Mouse (Mus musculus) myocyte (in vitro differentiated cells): ENCODE data around the gene Itgax. TPM values are rescaled to one million over a fixed set of nuclear protein-coding genes. Genes with fewer than 3 reads are reported as not detected.

ENCODE experiments used
- H3K27me3 ChIP-seq: one replicate; pipeline ENCODE4 v1.6.1; 2011; ENCODE audit not compliant: control insufficient read depth, insufficient read depth, insufficient read length
- H3K36me3 ChIP-seq: one replicate; pipeline ENCODE4 v1.6.1; 2011; ENCODE audit not compliant: control insufficient read depth, insufficient read depth
- H3K4me2 ChIP-seq: one replicate; pipeline ENCODE4 v1.6.1; 2011; ENCODE audit warnings: low read depth, control low read depth
- H3K4me3 ChIP-seq: one replicate; pipeline ENCODE4 v1.5.1; 2011; ENCODE audit warnings: mild to moderate bottlenecking, control low read depth, moderate library complexity
- H3K79me2 ChIP-seq: one replicate; pipeline ENCODE4 v1.6.1; 2011; ENCODE audit not compliant: control insufficient read depth, insufficient read depth
- H3ac ChIP-seq: one replicate; pipeline ENCODE4 v1.6.1; 2011; ENCODE audit not compliant: control insufficient read depth, insufficient read length
- CEBPB ChIP-seq: IDR thresholded peaks from 2 replicates; pipeline ENCODE4 v1.6.1; 2011; ENCODE audit warnings: mild to moderate bottlenecking, moderate library complexity; ENCODE audit not compliant: poor library complexity, insufficient read depth, severe bottlenecking
- E2F4 ChIP-seq: IDR thresholded peaks from one replicate; pipeline ENCODE4 v1.6.1; 2011; ENCODE audit warnings: mild to moderate bottlenecking, control low read depth, moderate library complexity; ENCODE audit not compliant: insufficient read depth
- MAX ChIP-seq: IDR thresholded peaks from one replicate; pipeline ENCODE4 v1.6.1; 2011; ENCODE audit warnings: low read depth, mild to moderate bottlenecking, control low read depth
- MYOD1 ChIP-seq, 3 experiments: IDR thresholded peaks; one replicate each; pipeline ENCODE4 v1.6.1; 2011; ENCODE audit warnings: control low read depth in 2 of 3, low read depth in 2 of 3, mild to moderate bottlenecking in 2 of 3, moderate library complexity in 1 of 3; ENCODE audit not compliant: insufficient read length in 2 of 3, control insufficient read depth in 1 of 3
- MYOG ChIP-seq, 3 experiments: IDR thresholded peaks; one replicate each; pipeline ENCODE4 v1.6.1; 2011; ENCODE audit warnings: control low read depth in 2 of 3, low read depth in 2 of 3, mild to moderate bottlenecking in 2 of 3; ENCODE audit not compliant: insufficient read length in 2 of 3, control insufficient read depth in 1 of 3, insufficient read depth in 1 of 3
- POLR2A ChIP-seq: IDR thresholded peaks from one replicate; pipeline ENCODE4 v1.6.1; 2011; ENCODE audit warnings: low read depth, mild to moderate bottlenecking, control low read depth, moderate library complexity; ENCODE audit not compliant: insufficient read length
- POLR2AphosphoS2 ChIP-seq: IDR thresholded peaks from one replicate; pipeline ENCODE4 v1.6.1; 2011; ENCODE audit warnings: low read depth, control low read depth; ENCODE audit not compliant: insufficient read length
- REST ChIP-seq: IDR thresholded peaks from one replicate; pipeline ENCODE4 v1.6.1; 2011; ENCODE audit warnings: mild to moderate bottlenecking, control low read depth, moderate library complexity; ENCODE audit not compliant: insufficient read depth, insufficient read length
- SRF ChIP-seq: IDR thresholded peaks from one replicate; pipeline ENCODE4 v1.6.1; 2011; ENCODE audit warnings: low read depth; ENCODE audit not compliant: control insufficient read depth, insufficient read length
- TCF12 ChIP-seq: IDR thresholded peaks from one replicate; pipeline ENCODE4 v1.6.1; 2011; ENCODE audit warnings: mild to moderate bottlenecking, control low read depth; ENCODE audit not compliant: poor library complexity, insufficient read depth, severe bottlenecking
- TCF3 ChIP-seq: IDR thresholded peaks from one replicate; pipeline ENCODE4 v1.6.1; 2011; ENCODE audit warnings: low read depth, control low read depth; ENCODE audit not compliant: insufficient read length
- USF1 ChIP-seq: IDR thresholded peaks from one replicate; pipeline ENCODE4 v1.6.1; 2011; ENCODE audit warnings: low read depth, mild to moderate bottlenecking, control low read depth, moderate library complexity
- polyA plus RNA-seq: library from polyadenylated mRNA; unstranded; fragments of >200 nt; fragmentation: generic; extraction: Trizol; gene quantifications from one replicate; pipeline ENCODE4 v1.2.1, GENCODE M21; 2012; ENCODE audit warnings: missing spikeins

Itgax gene
- polyA plus RNA-seq, 1 experiment, result not detected

GRCm38 (mm10) chr7:128100742-128101357 lies 28.5 kb upstream of the Itgax start:
- Histone ChIP-seq H3K79me2 (no peaks in the 10 kb centered on the region), H3K27me3 (peaks cover 18% of the 10 kb centered on the region), H3K4me2 (no peak overlapping the region), H3K36me3 (no peaks in the 10 kb centered on the region), H3K4me3 (no peak overlapping the region), H3ac (no peak overlapping the region)
- TF ChIP-seq REST (no peak), E2F4 (no peak), TCF3 (no peak), MYOD1 (IDR thresholded peaks at IDR 0.05; ENCODE audit: control insufficient read depth in 1 of 3, insufficient read length in 2 of 3, low read depth in 2 of 3) (no peak), POLR2A (no peak)

DNA sequence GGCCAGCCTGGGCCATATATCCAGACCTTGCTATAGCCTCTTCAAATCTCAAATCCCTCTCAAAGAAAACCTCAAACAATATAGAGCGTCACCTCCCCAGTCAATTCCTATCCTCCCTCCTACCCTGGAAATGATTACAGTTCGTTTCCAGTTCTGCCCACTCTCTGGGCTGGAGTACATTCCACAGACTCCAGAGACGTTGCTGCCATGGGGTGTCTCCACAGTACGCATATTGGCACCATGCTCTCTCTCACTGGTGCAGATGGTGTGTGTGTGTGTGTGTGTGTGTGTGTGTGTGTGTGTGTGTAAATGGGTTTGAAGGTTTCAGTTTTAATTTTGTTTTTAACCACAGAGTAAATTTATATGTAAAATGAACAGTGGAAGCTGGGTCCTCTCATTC lies 24.1 kb upstream of the Itgax start:
- H3ac ChIP-seq, result no peak overlapping the region
- H3K27me3 ChIP-seq, result peaks cover 40% of the 10 kb centered on the region
- peak in 1 of 3 experiments; percentile 4 for TF ChIP-seq MYOG (IDR thresholded peaks at IDR 0.05; ENCODE audit: control insufficient read depth in 1 of 3, insufficient read depth in 1 of 3, insufficient read length in 2 of 3, low read depth in 2 of 3)
- TF ChIP-seq MAX, result no peak
- TF ChIP-seq POLR2AphosphoS2, result no peak
- no peak for TF ChIP-seq CEBPB
- TF ChIP-seq MYOD1 (IDR thresholded peaks at IDR 0.05; ENCODE audit: control insufficient read depth in 1 of 3, insufficient read length in 2 of 3, low read depth in 2 of 3), result peak in 1 of 3 experiments; percentile 3
- no peak for TF ChIP-seq E2F4
- H3K36me3 ChIP-seq, result no peaks in the 10 kb centered on the region
- H3K79me2 ChIP-seq, result no peaks in the 10 kb centered on the region
- H3K4me2 ChIP-seq, result no peak overlapping the region
- H3K4me3 ChIP-seq, result no peak overlapping the region

- H3K4me3 ChIP-seq, result no peak overlapping the region
- H3K79me2 ChIP-seq, result no peaks in the 10 kb centered on the region
- H3ac ChIP-seq, result no peak overlapping the region
- TF ChIP-seq USF1, result no peak
- TF ChIP-seq CEBPB, result no peak
- no peak for TF ChIP-seq REST
- no peak for TF ChIP-seq POLR2AphosphoS2
- TF ChIP-seq MYOG (IDR thresholded peaks at IDR 0.05; ENCODE audit: control insufficient read depth in 1 of 3, insufficient read depth in 1 of 3, insufficient read length in 2 of 3, low read depth in 2 of 3), result no peak
- no peak for TF ChIP-seq MAX
- no peak for TF ChIP-seq TCF12
- no peak for TF ChIP-seq SRF
- TF ChIP-seq POLR2A, result no peak
- TF ChIP-seq TCF3, result no peak
- no peak for TF ChIP-seq E2F4
- no peak for TF ChIP-seq MYOD1 (IDR thresholded peaks at IDR 0.05; ENCODE audit: control insufficient read depth in 1 of 3, insufficient read length in 2 of 3, low read depth in 2 of 3)
- no peak overlapping the region for H3K4me2 ChIP-seq
- H3K36me3 ChIP-seq, result no peaks in the 10 kb centered on the region
- peaks cover 58% of the 10 kb centered on the region for H3K27me3 ChIP-seq
Measured at GRCm38 (mm10) chr7:128107462-128107861, 21.9 kb upstream of the Itgax start.

DNA sequence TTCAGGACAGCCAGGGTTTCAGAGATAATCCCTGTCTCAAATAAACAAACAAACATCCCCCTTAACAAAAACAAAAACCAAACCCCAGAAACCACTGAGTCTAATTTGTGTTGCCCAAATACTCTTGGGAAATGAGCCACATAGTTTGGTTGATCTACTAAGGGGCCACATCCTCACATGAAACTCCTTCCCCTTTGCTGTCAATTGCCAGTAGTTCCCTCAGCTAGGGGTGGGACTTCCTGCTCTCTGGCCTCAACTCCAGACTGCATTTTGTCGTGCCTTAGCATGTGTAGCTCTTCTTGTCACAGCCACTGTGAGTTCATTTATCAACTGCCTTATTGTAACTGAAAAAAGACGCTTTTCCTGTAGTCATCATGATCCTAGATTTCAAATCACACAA lies 19.0 kb upstream of the Itgax start:
- no peak overlapping the region for H3ac ChIP-seq
- H3K79me2 ChIP-seq, result no peaks in the 10 kb centered on the region
- H3K4me3 ChIP-seq, result no peak overlapping the region
- TF ChIP-seq MYOD1 (IDR thresholded peaks at IDR 0.05; ENCODE audit: control insufficient read depth in 1 of 3, insufficient read length in 2 of 3, low read depth in 2 of 3), result no peak
- no peak for TF ChIP-seq TCF12
- no peak for TF ChIP-seq SRF
- TF ChIP-seq MYOG (IDR thresholded peaks at IDR 0.05; ENCODE audit: control insufficient read depth in 1 of 3, insufficient read depth in 1 of 3, insufficient read length in 2 of 3, low read depth in 2 of 3), result no peak
- no peak for TF ChIP-seq POLR2AphosphoS2
- no peak for TF ChIP-seq E2F4
- TF ChIP-seq POLR2A, result no peak
- TF ChIP-seq TCF3, result no peak
- TF ChIP-seq REST, result no peak
- TF ChIP-seq CEBPB, result no peak
- TF ChIP-seq MAX, result no peak
- no peak for TF ChIP-seq USF1
- H3K27me3 ChIP-seq, result peaks cover 57% of the 10 kb centered on the region
- no peaks in the 10 kb centered on the region for H3K36me3 ChIP-seq
- no peak overlapping the region for H3K4me2 ChIP-seq

GRCm38 (mm10) chr7:128112131-128112530 lies 17.2 kb upstream of the Itgax start:
- Histone ChIP-seq H3K4me3 (no peak overlapping the region), H3K4me2 (no peak overlapping the region)
- no peak for TF ChIP-seq TCF3

More at GRCm38 (mm10) chr7:128112131-128112530, 17.2 kb upstream of the Itgax start:
- Histone ChIP-seq H3K27me3 (peaks cover 60% of the 10 kb centered on the region), H3K36me3 (no peaks in the 10 kb centered on the region), H3ac (no peak overlapping the region), H3K79me2 (no peaks in the 10 kb centered on the region)
